Mouse (Mus musculus): Measurements from ENCODE around the gene Lepr. TPM values are rescaled to one million over a fixed set of nuclear protein-coding genes. Genes with fewer than 3 reads are reported as not detected.
"Not testable (repeated sequence)": the region's sequence is repeated elsewhere in the genome, so short reads cannot be mapped to it uniquely, and the experiment has no call there.

The Lepr gene
- total and polyA plus RNA-seq, 3 experiments = 0.04 TPM; not detected in 2

DNA sequence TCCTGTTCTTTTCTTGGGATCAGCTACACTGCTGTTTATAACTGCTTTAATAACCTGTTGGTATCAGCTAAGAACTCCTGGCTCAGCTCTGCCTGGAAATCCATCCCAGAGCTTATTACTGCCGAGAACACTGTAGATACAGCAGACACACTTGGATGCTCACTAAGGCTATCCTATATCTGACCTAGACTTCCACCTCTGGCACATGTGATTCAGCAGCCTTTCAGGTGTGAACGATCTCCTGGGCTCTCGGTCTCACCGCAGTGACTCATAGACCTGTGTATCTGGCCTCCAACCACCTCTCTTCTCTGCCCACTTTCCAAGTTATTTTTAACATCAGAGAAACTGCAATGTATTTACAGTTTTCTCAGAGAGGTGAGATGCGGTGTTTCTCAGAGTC is 43.3 kb downstream of the Lepr start:
- no peak for DNase-seq (ENCODE audit: low read depth, low spot score)
- H3K4me1 ChIP-seq (ENCODE audit: control insufficient read depth in 1 of 2, insufficient read depth in 2 of 2, low read length in 2 of 2) = no peaks in the 10 kb centered on the region
- H3K27me3 ChIP-seq (ENCODE audit: control insufficient read depth in 1 of 2, insufficient read depth in 2 of 2, low read length in 2 of 2) = no peaks in the 10 kb centered on the region; a peak in 1 of 4 replicates
- H3K9me3 ChIP-seq (replicated peaks; ENCODE audit: insufficient read depth, low read length) = no peaks in the 10 kb centered on the region
- H3K4me3 ChIP-seq (ENCODE audit: control insufficient read depth in 1 of 2, insufficient read depth in 1 of 2, low read depth in 2 of 2, low read length in 2 of 2) = no peak overlapping the region
- no peak for TF ChIP-seq SMC3 (IDR thresholded peaks at IDR 0.05; ENCODE audit: low read depth, low read length)
- TF ChIP-seq E2F4 (IDR thresholded peaks at IDR 0.05; ENCODE audit: borderline replicate concordance, low read depth, low read length) = no peak
- TF ChIP-seq MXI1 (IDR thresholded peaks at IDR 0.05; ENCODE audit: low read depth, low read length) = no peak
- TF ChIP-seq MYC (IDR thresholded peaks at IDR 0.05; ENCODE audit: low read depth, low read length) = no peak
- no peak for TF ChIP-seq JUND (IDR thresholded peaks at IDR 0.05; ENCODE audit: low read depth, low read length)
- no peak for TF ChIP-seq GATA1 (IDR thresholded peaks at IDR 0.05; ENCODE audit: low read depth, low read length)
- TF ChIP-seq MAZ (IDR thresholded peaks at IDR 0.05; ENCODE audit: low read depth, low read length) = no peak
- TF ChIP-seq ETS1 (IDR thresholded peaks at IDR 0.05; ENCODE audit: low read depth, low read length) = no peak
- no peak for TF ChIP-seq CHD2 (IDR thresholded peaks at IDR 0.05; ENCODE audit: low read length)
- TF ChIP-seq CTCF (IDR thresholded peaks at IDR 0.05 in 2 of 3, conservative IDR thresholded peaks at IDR 0.05 in 1 of 3; ENCODE audit: control insufficient read depth in 1 of 3, insufficient read depth in 1 of 3, low read depth in 2 of 3, low read length in 3 of 3, poor library complexity in 1 of 3, severe bottlenecking in 1 of 3) = no peak
- H3K27ac ChIP-seq (ENCODE audit: control insufficient read depth, low read depth, low read length) = no peak overlapping the region
- no peaks in the 10 kb centered on the region for H3K79me2 ChIP-seq (ENCODE audit: control insufficient read depth, insufficient read depth, low read length, poor library complexity)
- H3K36me3 ChIP-seq (ENCODE audit: control insufficient read depth in 1 of 2, insufficient read depth in 2 of 2, low read length in 2 of 2) = no peaks in the 10 kb centered on the region
- no peak overlapping the region for H3K9ac ChIP-seq (ENCODE audit: control insufficient read depth, low read depth, low read length, poor library complexity, severe bottlenecking)

GRCm38 (mm10) chr4:101843923-101844322 is 126.7 kb downstream of the Lepr start, which contains the start of gene B020004J07Rik:
Gene B020004J07Rik (minus strand): TSS chr4:101844023.
- not testable (repeated sequence) for H3K9ac ChIP-seq (ENCODE audit: control insufficient read depth, low read depth, low read length, poor library complexity, severe bottlenecking); DNase-seq (ENCODE audit: low read depth, low spot score); H3K27ac ChIP-seq (ENCODE audit: control insufficient read depth, low read depth, low read length); H3K36me3 ChIP-seq (ENCODE audit: control insufficient read depth in 1 of 2, insufficient read depth in 2 of 2, low read length in 2 of 2); H3K4me3 ChIP-seq (ENCODE audit: control insufficient read depth in 1 of 2, insufficient read depth in 1 of 2, low read depth in 2 of 2, low read length in 2 of 2); H3K79me2 ChIP-seq (ENCODE audit: control insufficient read depth, insufficient read depth, low read length, poor library complexity); H3K27me3 ChIP-seq (ENCODE audit: control insufficient read depth in 1 of 2, insufficient read depth in 2 of 2, low read length in 2 of 2); H3K9me3 ChIP-seq (replicated peaks; ENCODE audit: insufficient read depth, low read length); H3K4me1 ChIP-seq (ENCODE audit: control insufficient read depth in 1 of 2, insufficient read depth in 2 of 2, low read length in 2 of 2)

DNA sequence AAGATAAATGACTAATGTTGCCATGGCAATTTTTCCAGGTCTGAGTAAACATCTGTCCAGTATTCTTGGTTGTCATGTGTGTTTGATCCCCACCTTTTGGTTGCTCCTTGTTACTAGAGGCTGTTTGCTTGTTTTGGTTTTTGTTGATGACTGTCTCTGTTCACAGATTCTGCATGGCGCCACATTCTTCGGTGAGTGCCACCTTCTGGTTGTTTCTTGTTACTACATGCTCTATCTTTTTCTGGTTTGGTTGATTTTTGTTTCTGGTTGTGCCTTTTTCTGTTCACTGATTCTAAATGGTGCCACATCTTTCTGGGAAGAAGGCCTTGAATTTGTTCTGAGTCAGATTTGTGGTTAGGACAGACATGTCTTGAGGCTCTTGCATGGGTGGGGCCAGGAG is 133.7 kb downstream of the Lepr start:
- H3K9me3 ChIP-seq (replicated peaks; ENCODE audit: insufficient read depth, low read length) = no peaks in the 10 kb centered on the region
- H3K27me3 ChIP-seq (ENCODE audit: control insufficient read depth in 1 of 2, insufficient read depth in 2 of 2, low read length in 2 of 2) = no peaks in the 10 kb centered on the region
- no peak overlapping the region for H3K4me3 ChIP-seq (ENCODE audit: control insufficient read depth in 1 of 2, insufficient read depth in 1 of 2, low read depth in 2 of 2, low read length in 2 of 2)
- H3K79me2 ChIP-seq (ENCODE audit: control insufficient read depth, insufficient read depth, low read length, poor library complexity) = no peaks in the 10 kb centered on the region
- no peaks in the 10 kb centered on the region for H3K36me3 ChIP-seq (ENCODE audit: control insufficient read depth in 1 of 2, insufficient read depth in 2 of 2, low read length in 2 of 2)
- H3K4me1 ChIP-seq (ENCODE audit: control insufficient read depth in 1 of 2, insufficient read depth in 2 of 2, low read length in 2 of 2) = no peaks in the 10 kb centered on the region
- TF ChIP-seq TCF12 (IDR thresholded peaks at IDR 0.05; ENCODE audit: low read depth, low read length) (no peak), MAFK (IDR thresholded peaks at IDR 0.05; ENCODE audit: borderline replicate concordance, low read depth, low read length) (no peak), ZC3H11A (IDR thresholded peaks at IDR 0.05; ENCODE audit: low read depth, low read length) (no peak), HCFC1 (IDR thresholded peaks at IDR 0.05; ENCODE audit: low read depth, low read length) (no peak), USF1 (IDR thresholded peaks at IDR 0.05; ENCODE audit: low read depth, low read length) (no peak), SMC3 (IDR thresholded peaks at IDR 0.05; ENCODE audit: low read depth, low read length) (0 out of 2 replicates have a peak, but pooled peaks have one; percentile 5), ZMIZ1 (IDR thresholded peaks at IDR 0.05; ENCODE audit: low read depth, low read length) (no peak), BHLHE40 (IDR thresholded peaks at IDR 0.05; ENCODE audit: borderline replicate concordance, low read depth, low read length) (no peak), CTCF (IDR thresholded peaks at IDR 0.05 in 2 of 3, conservative IDR thresholded peaks at IDR 0.05 in 1 of 3; ENCODE audit: control insufficient read depth in 1 of 3, insufficient read depth in 1 of 3, low read depth in 2 of 3, low read length in 3 of 3, poor library complexity in 1 of 3, severe bottlenecking in 1 of 3) (peak in 1 of 3 experiments; percentile 8; a peak in 1 of 6 replicates), MYC (IDR thresholded peaks at IDR 0.05; ENCODE audit: low read depth, low read length) (no peak), GATA1 (IDR thresholded peaks at IDR 0.05; ENCODE audit: low read depth, low read length) (no peak)
- no peak overlapping the region for H3K27ac ChIP-seq (ENCODE audit: control insufficient read depth, low read depth, low read length)
- no peak overlapping the region for H3K9ac ChIP-seq (ENCODE audit: control insufficient read depth, low read depth, low read length, poor library complexity, severe bottlenecking)
- DNase-seq (ENCODE audit: low read depth, low spot score) = peak; percentile 14

Data from MEL (cell line).